Mouse (Mus musculus) MEL-GATA-1-ER (cell line): Measurements from ENCODE around the gene Gm45716.

Experiments
- DNase-seq: peaks from one replicate; pipeline ENCODE4 v3.0.0-alpha.2; 2012; ENCODE audit warnings: low read depth; ENCODE audit errors: extremely low read depth

Gm45716 gene

GRCm38 (mm10) chr11:90283601-90284000 is 96.1 kb downstream of the Gm45716 start:
- DNase-seq: no peak

- DNase-seq: no peak
Measured at GRCm38 (mm10) chr11:90284079-90284478, 96.6 kb downstream of the Gm45716 start.

DNA sequence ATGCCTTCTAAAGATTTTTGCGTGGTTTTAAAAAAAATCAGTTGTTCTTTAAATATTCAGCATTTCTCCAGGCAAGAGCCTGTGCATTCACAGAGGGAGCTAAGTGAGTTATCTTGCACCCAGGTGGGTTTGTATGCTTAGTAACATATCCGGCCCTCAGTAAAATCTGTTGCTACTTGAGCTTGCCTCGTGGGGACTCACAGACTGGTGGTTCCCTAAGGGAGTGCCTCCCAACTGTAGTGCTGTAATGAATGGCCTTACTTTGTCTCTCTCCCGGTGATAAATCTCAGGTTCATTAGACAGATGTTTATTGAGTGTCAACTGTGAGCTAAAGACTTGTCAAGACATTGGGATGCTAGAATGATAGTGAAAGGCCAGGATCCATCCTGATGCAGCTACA is 97.1 kb downstream of the Gm45716 start:
- no peak for DNase-seq

- no peak for DNase-seq
Measured at GRCm38 (mm10) chr11:90286550-90287154, 99.2 kb downstream of the Gm45716 start.

DNA sequence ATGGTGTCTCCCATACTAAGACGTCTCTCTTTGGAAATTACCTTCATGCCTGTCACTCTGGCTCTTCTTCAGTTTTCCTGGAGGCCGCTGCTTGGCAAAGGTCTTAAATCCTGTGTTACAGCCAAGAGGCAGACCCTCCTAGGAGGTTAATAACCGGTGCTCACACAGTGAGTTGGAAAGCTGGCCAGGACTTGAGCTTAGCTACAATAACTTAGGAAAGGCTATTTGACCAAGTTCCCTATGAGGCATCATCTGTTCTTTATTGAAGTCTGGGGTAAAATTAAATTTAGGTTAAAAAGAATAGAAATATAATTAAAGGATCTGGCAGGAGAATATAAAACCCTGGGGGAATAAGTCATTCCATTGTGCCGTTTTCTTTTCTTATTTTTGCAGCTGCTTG is 103.7 kb downstream of the Gm45716 start:
- no peak for DNase-seq

GRCm38 (mm10) chr11:90292766-90293165 is 105.3 kb downstream of the Gm45716 start:
- no peak for DNase-seq

DNA sequence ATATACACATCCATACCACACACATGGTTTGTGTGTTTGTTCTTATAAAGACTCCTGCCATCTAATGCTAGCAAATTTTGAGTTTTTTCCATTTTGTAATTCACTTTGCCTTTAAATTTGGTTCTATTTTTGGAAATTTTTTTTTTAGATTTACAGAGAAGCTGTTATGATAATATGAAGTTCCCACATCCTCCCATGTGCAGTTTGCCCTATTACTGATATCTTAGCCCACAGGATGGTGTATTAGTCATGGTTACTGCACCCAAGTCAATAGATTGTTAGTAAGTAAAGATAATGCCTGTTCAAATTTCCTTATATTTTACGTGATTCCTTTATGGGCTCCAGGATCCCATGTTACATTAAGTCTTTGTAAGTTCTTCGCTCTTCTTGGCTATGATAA is 107.1 kb downstream of the Gm45716 start:
- DNase-seq: no peak
